Mouse (Mus musculus): Measurements from ENCODE around the gene Rps28. TPM values are rescaled to one million over a fixed set of nuclear protein-coding genes. Genes with fewer than 3 reads are reported as not detected.

The Rps28 gene
- polyA plus RNA-seq, 1 experiment from 2014 or later, result 917 TPM

DNA sequence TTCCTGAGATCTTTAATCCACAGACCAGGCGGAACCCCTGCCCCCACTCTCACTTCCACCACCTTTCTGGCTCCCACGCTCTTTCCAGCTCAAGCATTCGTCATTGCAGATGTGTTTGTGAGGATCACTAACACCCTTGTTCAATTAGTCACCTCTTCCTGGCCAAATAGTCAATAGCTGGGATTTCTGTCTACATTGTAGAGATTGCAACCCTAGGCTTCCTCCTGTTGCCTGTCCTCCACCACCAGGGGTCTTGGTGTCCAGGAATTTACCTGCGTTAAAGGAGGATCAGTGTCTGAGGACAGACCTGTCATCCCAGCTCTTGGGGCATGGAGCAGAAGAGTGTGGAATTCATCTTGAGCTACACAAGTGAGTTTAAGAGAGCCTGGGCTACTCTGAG is 42.3 kb downstream of the Rps28 start:
- peaks cover 35% of the 10 kb centered on the region for H3K4me1 ChIP-seq
- ATAC-seq (ENCODE audit: insufficient read depth, low FRiP score, low read depth), result no peak
- no peaks in the 10 kb centered on the region for H3K36me3 ChIP-seq
- H3K9me3 ChIP-seq, result no peaks in the 10 kb centered on the region
- peak overlapping the region; percentile 45 for H3K4me3 ChIP-seq (replicated peaks)
- 29% methylated on average over 4 of the region's 4 CpGs for WGBS
- H3K27me3 ChIP-seq (replicated peaks), result no peaks in the 10 kb centered on the region
- peak overlapping the region; percentile 87; the same call in 1 of the 2 replicates for H3K27ac ChIP-seq
- peak overlapping the region; percentile 81 for H3K4me2 ChIP-seq
- no peak overlapping the region for H3K9ac ChIP-seq

DNA sequence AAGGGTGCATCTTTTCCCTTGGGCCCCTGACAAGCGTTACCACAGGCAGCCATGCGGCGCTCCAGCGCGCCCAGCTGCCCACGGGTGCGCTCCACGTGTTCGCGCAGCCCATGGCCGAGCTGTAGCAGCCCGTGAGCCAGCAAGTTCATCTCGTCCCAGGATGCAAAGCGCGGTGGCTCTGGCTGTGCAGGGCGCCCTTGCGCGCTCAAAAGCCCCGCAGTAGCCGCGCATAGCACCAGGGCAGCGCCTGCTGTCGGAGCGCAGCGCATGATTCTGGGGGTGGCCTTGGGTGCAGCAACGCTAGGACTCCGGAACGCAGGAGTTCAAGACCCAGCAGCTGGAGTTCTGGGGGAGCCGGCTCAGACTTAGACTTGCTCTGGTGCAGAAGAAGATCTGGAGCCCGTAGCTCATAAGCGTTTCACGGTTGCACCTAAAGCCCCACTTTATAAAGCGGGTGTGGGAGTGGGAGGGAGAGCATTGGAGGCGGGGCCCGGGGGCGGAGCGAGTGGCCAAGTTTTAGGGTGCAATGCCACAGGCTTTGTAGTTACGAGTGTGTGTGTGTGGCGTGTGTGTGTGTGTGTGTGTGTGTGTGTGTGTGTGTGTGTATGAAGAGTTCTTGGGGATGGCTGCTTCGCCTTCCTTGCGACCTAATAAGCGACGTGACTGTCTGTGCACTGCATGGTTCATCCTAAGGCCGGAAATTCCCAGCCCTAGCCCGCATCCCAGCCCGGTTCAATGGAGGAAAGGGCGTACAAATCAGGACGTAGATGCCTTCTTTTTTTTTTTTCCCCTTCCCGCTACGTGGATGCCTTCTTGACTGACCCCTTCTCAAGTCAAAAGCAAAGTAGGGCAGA is 43.0 kb downstream of the Rps28 start, which contains the start of gene Angptl4:
Gene Angptl4, minus strand, starts transcription at position 707 of the 854 bp plus-strand sequence.
- ATAC-seq (ENCODE audit: insufficient read depth, low FRiP score, low read depth), result peak; percentile 72
- H3K9me3 ChIP-seq, result no peaks in the 10 kb centered on the region
- H3K36me3 ChIP-seq, result no peaks in the 10 kb centered on the region
- peak within 1 kb of the TSS; percentile 81 for H3K4me2 ChIP-seq
- peaks cover 35% of the 10 kb centered on the region for H3K4me1 ChIP-seq
- H3K4me3 ChIP-seq (replicated peaks), result peak within 1 kb of the TSS; percentile 45
- peak within 1 kb of the TSS; percentile 17; the same call in 1 of the 2 replicates for H3K9ac ChIP-seq
- WGBS, result under 1% methylated on average over 50 of the region's 50 CpGs
- peak within 1 kb of the TSS; percentile 87 for H3K27ac ChIP-seq
- H3K27me3 ChIP-seq (replicated peaks), result no peaks in the 10 kb centered on the region

GRCm38 (mm10) chr17:33780431-33780830 is 43.9 kb downstream of the Rps28 start:
- Histone ChIP-seq H3K27ac (peak overlapping the region; percentile 87; the same call in 1 of the 2 replicates), H3K4me2 (peak overlapping the region; percentile 81), H3K36me3 (0 out of 2 replicates have a peak, but pooled peaks cover 3% of the 10 kb centered on the region), H3K9ac (no peak overlapping the region), H3K4me1 (peaks cover 35% of the 10 kb centered on the region), H3K4me3 (replicated peaks) (peak overlapping the region; percentile 45), H3K27me3 (replicated peaks) (no peaks in the 10 kb centered on the region), H3K9me3 (no peaks in the 10 kb centered on the region)
- 85% methylated on average over 5 of the region's 5 CpGs for WGBS
- no peak for ATAC-seq (ENCODE audit: insufficient read depth, low FRiP score, low read depth)

DNA sequence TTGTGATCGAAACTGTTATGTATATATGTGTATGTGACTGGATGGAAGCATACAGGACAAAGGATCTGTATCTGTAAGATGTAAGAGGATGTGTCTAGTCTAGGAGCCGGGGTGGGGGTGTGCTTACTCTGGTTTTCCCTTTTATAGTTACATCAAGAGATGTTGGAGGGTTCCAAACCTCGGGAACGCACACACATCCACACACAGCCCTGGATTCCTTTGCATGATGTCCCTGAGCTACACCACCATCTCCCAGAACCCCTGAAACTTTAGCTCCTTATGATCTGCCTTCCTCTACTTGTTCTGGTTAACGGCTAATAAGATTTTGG is 44.4 kb downstream of the Rps28 start:
- Histone ChIP-seq H3K27ac (peak overlapping the region; percentile 87; the same call in 1 of the 2 replicates), H3K36me3 (0 out of 2 replicates have a peak, but pooled peaks cover 3% of the 10 kb centered on the region), H3K4me1 (peaks cover 35% of the 10 kb centered on the region), H3K9me3 (no peaks in the 10 kb centered on the region), H3K4me3 (replicated peaks) (peak overlapping the region; percentile 22), H3K4me2 (peak overlapping the region; percentile 81), H3K27me3 (replicated peaks) (no peaks in the 10 kb centered on the region), H3K9ac (no peak overlapping the region)
- 75% methylated on average over 5 of the region's 5 CpGs for WGBS
- ATAC-seq (ENCODE audit: insufficient read depth, low FRiP score, low read depth), result no peak

DNA sequence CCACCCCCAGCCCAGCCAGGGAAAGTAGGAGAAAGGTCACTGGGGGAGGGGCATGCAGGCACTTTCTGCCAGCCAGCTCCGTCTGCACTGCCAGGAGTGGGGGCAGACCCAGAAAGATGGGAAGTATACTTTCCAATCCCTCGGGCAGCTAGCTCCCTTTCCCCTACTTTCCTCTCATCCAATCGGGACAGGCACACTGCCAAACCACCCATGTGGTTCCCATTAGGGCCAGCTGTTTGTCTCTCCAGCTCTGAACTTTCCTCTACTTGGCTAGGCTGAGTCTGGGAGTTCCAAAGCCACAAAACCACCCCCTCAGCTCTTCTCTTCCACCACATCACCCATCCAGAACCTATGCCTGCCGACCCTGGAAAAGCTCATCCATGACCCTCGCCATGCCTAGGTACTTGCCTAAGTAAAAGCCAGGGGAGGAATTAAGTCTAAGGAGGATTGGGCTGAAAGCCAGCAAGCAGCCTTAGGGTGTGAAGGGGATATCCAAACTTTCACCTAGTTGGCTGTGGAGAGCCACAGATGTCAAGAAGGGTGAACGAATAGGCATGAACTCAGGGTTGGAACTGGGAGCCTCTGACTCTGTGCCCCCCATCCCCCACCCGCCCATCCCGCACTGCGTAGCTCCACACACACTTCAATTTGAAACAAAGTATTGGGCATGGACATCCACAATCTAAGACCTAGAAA is 44.9 kb downstream of the Rps28 start:
- H3K27ac ChIP-seq, result peak overlapping the region; percentile 87
- no peaks in the 10 kb centered on the region for H3K9me3 ChIP-seq
- 37% methylated on average over 9 of the region's 9 CpGs for WGBS
- 0 out of 2 replicates have a peak, but pooled peaks cover 3% of the 10 kb centered on the region for H3K36me3 ChIP-seq
- no peaks in the 10 kb centered on the region for H3K27me3 ChIP-seq (replicated peaks)
- peak; percentile 72 for ATAC-seq (ENCODE audit: insufficient read depth, low FRiP score, low read depth)
- peaks cover 35% of the 10 kb centered on the region for H3K4me1 ChIP-seq
- H3K9ac ChIP-seq, result no peak overlapping the region
- peak overlapping the region; percentile 22 for H3K4me3 ChIP-seq (replicated peaks)
- peak overlapping the region; percentile 81 for H3K4me2 ChIP-seq

DNA sequence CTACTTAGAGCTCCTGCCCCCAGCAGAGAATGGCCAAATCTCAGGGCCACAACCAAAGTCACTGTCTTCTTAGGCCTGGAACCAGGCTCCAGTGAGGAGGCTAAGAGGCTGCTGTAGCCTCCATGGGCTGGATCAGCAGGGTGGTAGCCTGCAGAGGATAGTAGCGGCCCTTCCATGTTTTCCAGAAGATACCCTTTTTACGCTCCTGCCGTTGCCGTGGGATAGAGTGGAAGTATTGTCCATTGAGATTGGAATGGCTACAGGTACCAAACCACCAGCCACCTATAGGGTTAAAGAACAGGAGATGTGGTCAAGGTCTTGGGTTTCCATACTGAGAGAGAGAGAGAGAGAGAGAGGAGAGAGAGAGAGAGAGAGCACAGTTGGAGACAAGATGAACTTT is 49.1 kb downstream of the Rps28 start:
- no peak overlapping the region for H3K4me3 ChIP-seq (replicated peaks)

GRCm38 (mm10) chr17:33774573-33775155 is 49.7 kb downstream of the Rps28 start:
- Histone ChIP-seq H3K36me3 (0 out of 2 replicates have a peak, but pooled peaks cover 3% of the 10 kb centered on the region), H3K9ac (no peak overlapping the region), H3K9me3 (no peaks in the 10 kb centered on the region), H3K4me3 (replicated peaks) (no peak overlapping the region), H3K4me1 (peaks cover 14% of the 10 kb centered on the region), H3K27ac (no peak overlapping the region), H3K27me3 (replicated peaks) (no peaks in the 10 kb centered on the region), H3K4me2 (no peak overlapping the region)
- no peak for ATAC-seq (ENCODE audit: insufficient read depth, low FRiP score, low read depth)
- 89% methylated on average over 8 of the region's 8 CpGs for WGBS

More for the DNA sequence above, 49.1 kb downstream of the Rps28 start:
- Histone ChIP-seq H3K9ac (no peak overlapping the region), H3K27ac (no peak overlapping the region), H3K4me1 (peaks cover 20% of the 10 kb centered on the region), H3K36me3 (0 out of 2 replicates have a peak, but pooled peaks cover 3% of the 10 kb centered on the region), H3K4me2 (no peak overlapping the region), H3K9me3 (no peaks in the 10 kb centered on the region), H3K27me3 (replicated peaks) (no peaks in the 10 kb centered on the region)
- ATAC-seq (ENCODE audit: insufficient read depth, low FRiP score, low read depth), result no peak
- 95% methylated on average over 4 of the region's 4 CpGs for WGBS

- Histone ChIP-seq H3K9me3 (no peaks in the 10 kb centered on the region), H3K27me3 (replicated peaks) (no peaks in the 10 kb centered on the region), H3K4me2 (no peak overlapping the region), H3K36me3 (0 out of 2 replicates have a peak, but pooled peaks cover 3% of the 10 kb centered on the region), H3K27ac (no peak overlapping the region), H3K4me1 (peaks cover 9% of the 10 kb centered on the region), H3K4me3 (replicated peaks) (no peak overlapping the region), H3K9ac (no peak overlapping the region)
- WGBS, result 86% methylated on average over 6 of the region's 6 CpGs
- ATAC-seq (ENCODE audit: insufficient read depth, low FRiP score, low read depth), result no peak
Observed at GRCm38 (mm10) chr17:33773871-33774572, 50.3 kb downstream of the Rps28 start.

DNA sequence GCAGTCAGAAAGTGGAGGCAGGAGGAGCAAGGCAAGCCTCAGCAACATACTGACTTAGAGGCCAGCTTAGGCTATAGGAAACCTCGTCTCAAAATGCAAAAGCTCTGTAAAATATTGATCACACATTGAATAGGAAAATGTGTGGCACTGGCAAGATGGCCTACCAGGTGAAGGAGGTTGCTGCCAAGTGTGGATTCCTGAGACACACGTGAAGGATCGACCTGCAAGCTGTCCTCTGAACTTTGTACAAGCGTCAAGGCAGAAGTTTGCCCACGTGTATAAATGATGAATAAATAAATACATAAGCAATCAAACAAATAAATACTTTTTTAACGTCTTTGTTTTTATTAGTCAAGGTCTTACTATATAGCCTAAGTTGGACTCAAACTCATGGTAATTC is 50.9 kb downstream of the Rps28 start:
- Histone ChIP-seq H3K4me3 (replicated peaks) (no peak overlapping the region), H3K9me3 (no peaks in the 10 kb centered on the region), H3K27me3 (replicated peaks) (no peaks in the 10 kb centered on the region), H3K36me3 (0 out of 2 replicates have a peak, but pooled peaks cover 3% of the 10 kb centered on the region), H3K27ac (no peak overlapping the region), H3K9ac (no peak overlapping the region), H3K4me1 (peaks cover 3% of the 10 kb centered on the region), H3K4me2 (no peak overlapping the region)
- 79% methylated on average over 6 of the region's 6 CpGs for WGBS
- no peak for ATAC-seq (ENCODE audit: insufficient read depth, low FRiP score, low read depth)

DNA sequence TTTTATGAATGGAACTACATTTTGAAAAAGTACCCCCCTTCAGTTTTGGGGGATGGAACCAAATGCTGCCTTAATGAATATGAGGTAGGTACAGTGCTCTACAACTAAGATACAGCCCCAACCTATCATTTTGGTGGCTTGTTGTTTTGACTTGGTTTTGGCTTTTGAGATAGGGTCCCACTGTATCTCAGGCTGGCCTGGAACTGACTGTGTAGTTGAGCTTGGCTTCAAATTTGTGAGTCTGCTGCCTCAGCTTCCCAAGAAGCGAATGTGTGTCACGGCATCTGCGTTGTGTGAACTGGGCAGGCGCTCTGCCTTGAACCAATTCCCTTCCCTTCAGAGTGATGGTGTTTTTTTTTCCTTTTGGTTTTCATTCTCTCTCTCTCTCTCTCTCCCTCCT is 52.7 kb downstream of the Rps28 start:
- Histone ChIP-seq H3K27me3 (replicated peaks) (no peaks in the 10 kb centered on the region), H3K9ac (no peak overlapping the region), H3K4me2 (no peak overlapping the region), H3K36me3 (0 out of 2 replicates have a peak, but pooled peaks cover 3% of the 10 kb centered on the region), H3K4me3 (replicated peaks) (no peak overlapping the region), H3K9me3 (no peaks in the 10 kb centered on the region), H3K27ac (no peak overlapping the region), H3K4me1 (no peaks in the 10 kb centered on the region)
- WGBS, result 91% methylated on average over 4 of the region's 4 CpGs
- no peak for ATAC-seq (ENCODE audit: insufficient read depth, low FRiP score, low read depth)

All from stomach, embryonic 15.5 days (tissue).